ENCODE assay signal across 20 mouse cellular contexts in genomic region chr5:29485941-29486320, GRCm38 (mm10). TPM values are rescaled to one million over a fixed set of nuclear protein-coding genes. Genes with fewer than 3 reads are reported as not detected.
"Had no signal": no experiment of that assay in that cellular context is flagged by ENCODE, and none has a peak within 500 bp of the region (broad histone marks: within the 10 kb centered on the region; RNA-seq: fewer than 3 reads in every experiment).

No protein-coding gene starts in this region.

- H3K4me2 ChIP-seq: limb, embryonic 15.5 days; liver, embryonic 12.5 days; lung, embryonic 14.5 days; midbrain, embryonic 12.5 days; neural tube, embryonic 13.5 days had no signal

- H3K36me3 ChIP-seq: limb, embryonic 15.5 days; liver, embryonic 12.5 days; midbrain, embryonic 12.5 days; neural tube, embryonic 13.5 days had no signal

- ATAC-seq: inflammation-experienced regulatory T-cells, adult 6 months; liver, embryonic 12.5 days; midbrain, embryonic 16.5 days had no signal

- H3K9me3 ChIP-seq: limb, embryonic 15.5 days; liver, embryonic 12.5 days; midbrain, embryonic 12.5 days; neural tube, embryonic 13.5 days had no signal

- H3K4me1 ChIP-seq: liver, embryonic 12.5 days had no signal

- H3K4me3 ChIP-seq: limb, embryonic 15.5 days; liver, embryonic 12.5 days; midbrain, embryonic 12.5 days; neural tube, embryonic 13.5 days had no signal

- DNase-seq: kidney, adult 8-10 months; layer of hippocampus, adult 9-11 months; layer of hippocampus, postnatal 36 days; lung, embryonic 14.5 days; lung, postnatal 10 days; lung, postnatal 4 days; right cerebral cortex, postnatal 14 days; thymus, postnatal 36 days had no signal

- H3K9ac ChIP-seq: limb, embryonic 15.5 days; liver, embryonic 12.5 days; lung, embryonic 14.5 days; midbrain, embryonic 12.5 days; neural tube, embryonic 13.5 days had no signal

- H3K27ac ChIP-seq: limb, embryonic 15.5 days; liver, embryonic 12.5 days; midbrain, embryonic 12.5 days; neural tube, embryonic 13.5 days had no signal

RNA-seq across cellular contexts. Expression of gene Mnx1, which starts 7.7 kb away (rescaled TPM):
- total RNA-seq: layer of hippocampus, postnatal 36 days; left cerebral cortex, adult 8-10 months; left cerebral cortex, postnatal 25 days; megakaryocyte, adult 5-6 weeks had no signal
- polyA plus RNA-seq: inflammation-experienced regulatory T-cells, adult 6 months; kidney, embryonic 16.5 days; limb, embryonic 15.5 days; liver, embryonic 12.5 days; liver, embryonic 16.5 days; lung, embryonic 14.5 days; midbrain, embryonic 12.5 days; midbrain, embryonic 16.5 days; thymus, postnatal 0 days had no signal
